Mouse (Mus musculus) thymus, adult 2 months (tissue): ENCODE results near the gene Dnm3.

Experiments
- CTCF ChIP-seq: fragments of 200-500 bp; IDR thresholded peaks from 2 replicates; pipeline ENCODE4 v1.5.1; 2012; ENCODE audit warnings: mild to moderate bottlenecking, control low read depth, low read length, moderate library complexity, borderline replicate concordance; ENCODE audit not compliant: control insufficient read depth, poor library complexity, insufficient read depth; ENCODE audit errors: extremely low read depth
- POLR2A ChIP-seq: fragments of 200-500 bp; IDR thresholded peaks from 2 replicates; pipeline ENCODE4 v1.6.1; 2012; ENCODE audit warnings: mild to moderate bottlenecking, low read length, control low read depth, moderate library complexity; ENCODE audit not compliant: control insufficient read depth, poor library complexity, insufficient read depth; ENCODE audit errors: extremely low read depth

- TF ChIP-seq CTCF, result no peak
- TF ChIP-seq POLR2A, result no peak
Measured at GRCm38 (mm10) chr1:162052755-162053154, 425.1 kb downstream of the Dnm3 start.
